12 mouse cellular contexts compared by ENCODE assay signal in the genomic region with DNA sequence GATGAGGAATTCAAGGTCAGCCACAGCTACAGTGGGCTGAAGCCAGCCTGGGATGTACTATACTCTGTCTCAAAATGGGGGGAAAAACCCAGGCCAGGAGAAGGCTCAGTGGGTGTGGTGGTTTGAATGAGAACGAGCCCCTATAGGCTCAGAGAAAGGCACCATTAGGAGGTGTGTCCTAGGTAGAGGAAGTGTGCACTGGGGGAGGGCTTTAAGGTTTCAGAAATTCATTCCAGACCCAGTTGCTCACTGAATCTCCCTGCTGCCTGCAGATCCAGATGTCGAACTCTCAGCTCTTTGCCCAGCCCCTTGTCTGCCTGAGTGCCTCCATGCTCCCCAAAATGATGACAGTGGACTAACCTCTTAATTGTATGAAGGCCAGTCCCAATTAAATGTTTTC. TPM values are rescaled to one million over a fixed set of nuclear protein-coding genes. Genes with fewer than 3 reads are reported as not detected.
A peak's percentile ranks its signal among the peaks of the same experiment; 100 is the strongest.
DNase-seq lines count a peak whose midpoint lies in the region; ATAC-seq and TF ChIP-seq lines count a peak whose summit lies in the region.
"Had no signal": no experiment of that assay in that cellular context is flagged by ENCODE, and none has a peak within 500 bp of the region (broad histone marks: within the 10 kb centered on the region; RNA-seq: fewer than 3 reads in every experiment).

No protein-coding gene starts in this region.

- H3K4me3 ChIP-seq in lung, postnatal 0 days (ENCODE audit: low read depth, low read length): no peak overlapping the region
- H3K4me3 ChIP-seq in bone marrow macrophage, adult 2 months (ENCODE audit: insufficient read depth, low read length): peak overlapping the region; percentile 31
- no peak overlapping the region for H3K4me3 ChIP-seq in intestine, postnatal 0 days (ENCODE audit: low read depth, low read length)
- no peak overlapping the region for H3K4me3 ChIP-seq in forebrain, embryonic 15.5 days
- H3K4me3 ChIP-seq: forebrain, embryonic 13.5 days; midbrain, embryonic 12.5 days had no signal

- no peak overlapping the region for H3K9ac ChIP-seq in lung, postnatal 0 days (replicated peaks; ENCODE audit: low read depth)
- H3K9ac ChIP-seq in intestine, postnatal 0 days (ENCODE audit: low read depth, low read length): no peak overlapping the region
- no peak overlapping the region for H3K9ac ChIP-seq in forebrain, embryonic 15.5 days (replicated peaks)
- H3K9ac ChIP-seq: forebrain, embryonic 13.5 days; midbrain, embryonic 12.5 days had no signal

- TF ChIP-seq CTCF in lung, postnatal 0 days (IDR thresholded peaks at IDR 0.05): no peak
- no peak for TF ChIP-seq CTCF in bone marrow macrophage, adult 2 months (IDR thresholded peaks at IDR 0.05; ENCODE audit: low read depth, low read length)
- no peak for TF ChIP-seq CTCF in intestine, postnatal 0 days (IDR thresholded peaks at IDR 0.05; ENCODE audit: low read depth)

- ATAC-seq in lung, postnatal 0 days: peak; percentile 57
- peak; percentile 57; the same call in 1 of the 2 replicates for ATAC-seq in intestine, postnatal 0 days
- peak; percentile 92 for ATAC-seq in neutrophil, adult 5-6 weeks (ENCODE audit: extremely low read depth, insufficient number of reproducible peaks, low FRiP score, poor library complexity, severe bottlenecking)
- no peak for ATAC-seq in forebrain, embryonic 15.5 days (replicated peaks)
- ATAC-seq: forebrain, embryonic 13.5 days had no signal

- H3K27me3 ChIP-seq in lung, postnatal 0 days (replicated peaks; ENCODE audit: insufficient read depth, low read length): no peaks in the 10 kb centered on the region
- no peaks in the 10 kb centered on the region for H3K27me3 ChIP-seq in intestine, postnatal 0 days (replicated peaks; ENCODE audit: control insufficient read depth, insufficient read depth, low read length)
- no peaks in the 10 kb centered on the region for H3K27me3 ChIP-seq in forebrain, embryonic 15.5 days

- no peak for TF ChIP-seq EP300 in lung, postnatal 0 days (IDR thresholded peaks at IDR 0.05)

- no peaks in the 10 kb centered on the region for H3K9me3 ChIP-seq in lung, postnatal 0 days (ENCODE audit: low read length)
- H3K9me3 ChIP-seq in intestine, postnatal 0 days (ENCODE audit: control insufficient read depth): no peaks in the 10 kb centered on the region
- no peaks in the 10 kb centered on the region for H3K9me3 ChIP-seq in forebrain, embryonic 15.5 days
- H3K9me3 ChIP-seq: forebrain, embryonic 13.5 days; midbrain, embryonic 12.5 days had no signal

- no peak overlapping the region for H3K27ac ChIP-seq in lung, postnatal 0 days (ENCODE audit: low read length)
- H3K27ac ChIP-seq in bone marrow macrophage, adult 2 months (ENCODE audit: insufficient read depth, low read depth, low read length): peak overlapping the region; percentile 72
- no peak overlapping the region for H3K27ac ChIP-seq in intestine, postnatal 0 days (ENCODE audit: low read depth, low read length)
- no peak overlapping the region for H3K27ac ChIP-seq in forebrain, embryonic 15.5 days (replicated peaks)
- H3K27ac ChIP-seq: forebrain, embryonic 13.5 days; midbrain, embryonic 12.5 days had no signal

- H3K4me2 ChIP-seq in lung, postnatal 0 days (replicated peaks; ENCODE audit: low read depth, low read length): no peak overlapping the region
- no peak overlapping the region for H3K4me2 ChIP-seq in intestine, postnatal 0 days (replicated peaks; ENCODE audit: low read depth)
- no peak overlapping the region for H3K4me2 ChIP-seq in forebrain, embryonic 15.5 days (replicated peaks)
- H3K4me2 ChIP-seq: forebrain, embryonic 13.5 days; midbrain, embryonic 12.5 days had no signal

- no peak for TF ChIP-seq POLR2A in bone marrow macrophage, adult 2 months (IDR thresholded peaks at IDR 0.05; ENCODE audit: borderline replicate concordance, low read depth, low read length)

- peak; percentile 62 for DNase-seq in lung, postnatal 0 days (ENCODE audit: low spot score)
- DNase-seq in lung, postnatal 25 days (ENCODE audit: low spot score): no peak
- DNase-seq in cerebellum, adult 9-10 months: no peak
- DNase-seq in frontal cortex, postnatal 36 days (ENCODE audit: low spot score in 2 of 2): no peak
- DNase-seq: kidney, adult 11 months; right cerebral cortex, postnatal 4 days had no signal

- 30% methylated on average over 2 of the region's 2 CpGs for WGBS in lung, postnatal 0 days
- WGBS in intestine, postnatal 0 days: 20% methylated on average over 2 of the region's 2 CpGs
- WGBS in forebrain, embryonic 15.5 days: 49% methylated on average over 2 of the region's 2 CpGs

- no peaks in the 10 kb centered on the region for H3K4me1 ChIP-seq in lung, postnatal 0 days (ENCODE audit: insufficient read depth, low read depth, low read length)
- H3K4me1 ChIP-seq in bone marrow macrophage, adult 2 months (ENCODE audit: control insufficient read depth, insufficient read depth, low read length): peaks cover 32% of the 10 kb centered on the region
- H3K4me1 ChIP-seq in intestine, postnatal 0 days (replicated peaks; ENCODE audit: control insufficient read depth, insufficient read depth, low read length): no peaks in the 10 kb centered on the region
- H3K4me1 ChIP-seq in forebrain, embryonic 15.5 days: peaks cover 11% of the 10 kb centered on the region

- H3K36me3 ChIP-seq in lung, postnatal 0 days (ENCODE audit: insufficient read depth, low read length): no peaks in the 10 kb centered on the region
- H3K36me3 ChIP-seq in intestine, postnatal 0 days (ENCODE audit: control insufficient read depth, insufficient read depth): no peaks in the 10 kb centered on the region
- H3K36me3 ChIP-seq in forebrain, embryonic 15.5 days: no peaks in the 10 kb centered on the region
- H3K36me3 ChIP-seq: midbrain, embryonic 12.5 days had no signal

RNA-seq across cellular contexts. Expression of a gene that starts 14.1 kb away (rescaled TPM):
- 5.7 and 8.8 TPM in 2 replicates for polyA plus RNA-seq in lung, postnatal 0 days (2015; fragmentation: Nextera tagmentation; extraction: Ambion mirVana)
- polyA plus RNA-seq in bone marrow macrophage, adult 2 months (2012; ENCODE audit: insufficient read depth, insufficient read length, missing spikeins): 23.6 and 29.2 TPM in 2 replicates
- 3.2 and 4.0 TPM in 2 replicates for polyA plus RNA-seq in intestine, postnatal 0 days (2015; fragmentation: Nextera tagmentation; extraction: Ambion mirVana)
- total RNA-seq in neutrophil, adult 5-6 weeks (2017): 40.5 and 54.9 TPM in 2 replicates
- 18.5 and 18.9 TPM in 2 replicates for polyA plus RNA-seq in forebrain, embryonic 15.5 days (2015; fragmentation: Nextera tagmentation; extraction: Ambion mirVana)

RNA-seq across cellular contexts. Expression of a gene that starts 53.4 kb away (rescaled TPM):
- 52.3 and 57.5 TPM in 2 replicates for polyA plus RNA-seq in lung, postnatal 0 days (2015; fragmentation: Nextera tagmentation; extraction: Ambion mirVana)
- polyA plus RNA-seq in bone marrow macrophage, adult 2 months (2012; ENCODE audit: insufficient read depth, insufficient read length, missing spikeins): 60.2 and 65.0 TPM in 2 replicates
- polyA plus RNA-seq in intestine, postnatal 0 days (2015; fragmentation: Nextera tagmentation; extraction: Ambion mirVana): 52.8 and 59.2 TPM in 2 replicates
- total RNA-seq in neutrophil, adult 5-6 weeks (2017): 0.12 TPM in 1 of 2 replicates, not detected in the other
- 17.4 and 22.6 TPM in 2 replicates for polyA plus RNA-seq in forebrain, embryonic 15.5 days (2015; fragmentation: Nextera tagmentation; extraction: Ambion mirVana)
